Mouse (Mus musculus): Measurements from ENCODE around the gene Gm20807.
"Not testable (repeated sequence)": the region's sequence is repeated elsewhere in the genome, so short reads cannot be mapped to it uniquely, and the experiment has no call there.

The Gm20807 gene

GRCm38 (mm10) chrY:13042591-13042990, at the start of gene Gm20807:
Gene Gm20807 (plus strand): TSS chrY:13042891.
- not testable (repeated sequence) for DNase-seq
